Mouse (Mus musculus) intestine, embryonic 16.5 days (tissue): ENCODE data around the gene Cmtm2a. TPM values are rescaled to one million over a fixed set of nuclear protein-coding genes. Genes with fewer than 3 reads are reported as not detected.

ENCODE experiments used
- ATAC-seq: fragments of 200-750 bp; cut with Nextera tagmentation; 2 replicates; pipeline ENCODE4 v1.8.0; 2017; ENCODE audit warnings: moderate TSS enrichment, moderate library complexity
- H3K27ac ChIP-seq: fragments of 300-500 bp; sonication (generic); 2 replicates; pipeline ENCODE4 v1.5.1; 2014; ENCODE audit warnings: mild to moderate bottlenecking, low read length
- H3K27me3 ChIP-seq: fragments of 300-500 bp; sonication (generic); replicated peaks from 2 replicates; pipeline ENCODE4 v1.6.1; 2014; ENCODE audit warnings: low read length, control low read depth, mixed read lengths; ENCODE audit not compliant: control insufficient read depth, insufficient read depth
- H3K36me3 ChIP-seq: fragments of 300-500 bp; sonication (generic); 2 replicates; pipeline ENCODE4 v1.6.1; 2014; ENCODE audit warnings: low read length, control low read depth; ENCODE audit not compliant: control insufficient read depth, insufficient read depth
- H3K4me1 ChIP-seq: fragments of 300-500 bp; sonication (generic); 2 replicates; pipeline ENCODE4 v1.6.1; 2014; ENCODE audit warnings: low read length, control low read depth, mixed read lengths; ENCODE audit not compliant: control insufficient read depth, insufficient read depth
- H3K4me2 ChIP-seq: fragments of 300-500 bp; sonication (generic); 2 replicates; pipeline ENCODE4 v1.6.1; 2014; ENCODE audit warnings: low read depth, low read length, control low read depth
- H3K4me3 ChIP-seq: fragments of 300-500 bp; sonication (generic); 2 replicates; pipeline ENCODE4 v1.5.1; 2014; ENCODE audit warnings: mild to moderate bottlenecking, low read length
- H3K9ac ChIP-seq: fragments of 300-500 bp; sonication (generic); 2 replicates; pipeline ENCODE4 v1.6.1; 2014; ENCODE audit warnings: low read depth, low read length
- H3K9me3 ChIP-seq: fragments of 300-500 bp; sonication (generic); 2 replicates; pipeline ENCODE4 v1.6.1; 2016; ENCODE audit warnings: low read length, control low read depth; ENCODE audit not compliant: control insufficient read depth
- WGBS: fragments of 180-500 bp; shearing (Covaris S2); extraction: QIAGEN DNeasy Blood & Tissue Kit; methylation state at CpG from one replicate; pipeline ENCODE4 v1.1.7; 2014; 5-methylcytosine and 5-hydroxymethylcytosine counted together
- polyA plus RNA-seq: library from polyadenylated mRNA; unstranded; fragments of >200 nt; fragmentation: Nextera tagmentation; extraction: Ambion mirVana; gene quantifications from 2 replicates; pipeline ENCODE4 v1.2.1, GENCODE M21; 2015

The Cmtm2a gene
- polyA plus RNA-seq, 1 experiment from 2014 or later, result not detected

DNA sequence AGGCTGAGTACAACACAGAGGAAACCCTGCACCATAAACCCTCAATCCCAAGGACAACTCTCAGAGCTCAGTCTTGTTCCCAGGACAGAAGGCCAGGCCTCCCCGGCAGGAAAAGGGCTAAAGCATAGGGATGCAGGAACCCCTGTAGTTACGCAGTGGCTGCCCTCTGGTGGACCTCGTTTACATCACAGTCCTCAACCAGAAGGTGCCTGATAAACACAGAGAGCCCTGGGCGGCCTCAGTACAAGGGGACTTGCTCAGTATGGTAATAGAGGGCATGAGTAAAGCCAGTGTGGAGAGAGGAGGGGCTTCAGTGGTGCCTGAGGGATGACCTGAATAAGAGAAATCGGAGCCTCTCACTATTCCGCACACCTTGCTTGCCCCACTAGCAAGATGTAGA lies 58.4 kb downstream of the Cmtm2a start:
- H3K27ac ChIP-seq, result no peak overlapping the region
- H3K4me3 ChIP-seq, result no peak overlapping the region
- no peaks in the 10 kb centered on the region for H3K27me3 ChIP-seq
- no peaks in the 10 kb centered on the region for H3K9me3 ChIP-seq
- 58% methylated on average over 6 of the region's 6 CpGs for WGBS
- H3K36me3 ChIP-seq, result peaks cover 15% of the 10 kb centered on the region
- H3K4me2 ChIP-seq, result no peak overlapping the region
- peak; percentile 33; the same call in 1 of the 2 replicates for ATAC-seq
- H3K9ac ChIP-seq, result no peak overlapping the region
- no peaks in the 10 kb centered on the region for H3K4me1 ChIP-seq

DNA sequence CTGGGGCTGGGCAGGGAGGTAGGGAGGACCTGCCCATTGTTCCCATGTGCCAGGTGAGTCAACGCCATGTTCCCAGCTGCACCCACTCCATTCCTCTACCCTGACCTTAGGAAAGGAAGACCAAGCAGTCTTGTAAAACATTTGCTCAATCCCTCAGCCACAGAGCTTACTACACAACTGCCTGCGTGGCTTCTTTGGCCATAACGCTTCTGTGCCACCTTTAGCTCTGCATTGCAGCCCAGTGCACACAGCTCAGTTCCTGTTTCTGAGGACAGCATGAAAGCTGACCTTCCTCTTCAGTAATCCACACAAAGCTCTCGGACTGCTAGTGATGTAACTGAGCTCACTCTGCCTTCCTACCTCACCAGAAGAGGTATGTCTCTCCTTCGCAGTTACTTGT lies 60.1 kb downstream of the Cmtm2a start:
- H3K36me3 ChIP-seq, result peaks cover 13% of the 10 kb centered on the region

DNA sequence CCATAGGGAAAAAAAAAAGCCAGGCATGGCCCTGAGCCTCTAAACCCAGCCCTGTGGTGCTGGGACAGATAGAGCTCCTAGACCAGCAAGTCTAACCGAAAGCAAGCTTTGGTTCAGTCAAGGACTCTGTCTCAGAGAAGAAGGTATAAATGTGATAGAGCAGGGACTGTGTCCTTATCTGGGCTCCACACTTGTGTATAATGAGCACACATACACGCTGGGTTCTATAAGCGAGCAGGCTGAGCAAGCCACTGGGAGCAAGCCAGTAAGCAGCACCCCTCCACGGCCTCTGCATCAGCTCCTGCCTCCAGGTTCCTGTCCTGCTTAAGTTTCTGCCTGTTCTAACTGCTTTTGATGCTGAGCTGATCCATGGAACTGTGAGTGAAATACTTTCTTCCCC lies 60.9 kb downstream of the Cmtm2a start:
- no peak overlapping the region for H3K27ac ChIP-seq
- no peaks in the 10 kb centered on the region for H3K27me3 ChIP-seq
- no peak overlapping the region for H3K9ac ChIP-seq
- WGBS, result 96% methylated on average over 4 of the region's 4 CpGs
- H3K4me1 ChIP-seq, result no peaks in the 10 kb centered on the region
- H3K9me3 ChIP-seq, result no peaks in the 10 kb centered on the region
- no peak overlapping the region for H3K4me2 ChIP-seq
- no peak overlapping the region for H3K4me3 ChIP-seq
- no peak for ATAC-seq
- H3K36me3 ChIP-seq, result peaks cover 16% of the 10 kb centered on the region

More for the DNA sequence above, 60.1 kb downstream of the Cmtm2a start:
- no peak overlapping the region for H3K4me3 ChIP-seq
- ATAC-seq, result no peak
- no peak overlapping the region for H3K4me2 ChIP-seq
- no peaks in the 10 kb centered on the region for H3K27me3 ChIP-seq
- no peak overlapping the region for H3K27ac ChIP-seq
- no peaks in the 10 kb centered on the region for H3K9me3 ChIP-seq
- WGBS, result 95% methylated on average over 5 of the region's 5 CpGs
- H3K9ac ChIP-seq, result no peak overlapping the region
- H3K4me1 ChIP-seq, result no peaks in the 10 kb centered on the region

Other genes with a start within 250 kb of the Cmtm2a start
- 17.8 and 19.7 TPM in 2 replicates for gene Cdh5, start 191.6 kb downstream of the Cmtm2a start, polyA plus RNA-seq
- gene Bean1, start 122.7 kb downstream of the Cmtm2a start, polyA plus RNA-seq, result 0.82 and 1.1 TPM in 2 replicates
- 13.4 and 14.0 TPM in 2 replicates for gene Tk2, start 44.6 kb downstream of the Cmtm2a start, polyA plus RNA-seq
- gene Cklf, start 42.3 kb downstream of the Cmtm2a start, polyA plus RNA-seq, result 27.6 and 30.6 TPM in 2 replicates
- not detected in 2 replicates for gene Gm45711, start 16.9 kb upstream of the Cmtm2a start, polyA plus RNA-seq
- gene Cmtm1, start 17.0 kb upstream of the Cmtm2a start, polyA plus RNA-seq, result not detected in 2 replicates
- gene Gm11020, start 28.4 kb upstream of the Cmtm2a start, polyA plus RNA-seq, result not detected in 2 replicates
- gene Cmtm2b, start 29.0 kb upstream of the Cmtm2a start, polyA plus RNA-seq, result not detected in 2 replicates
- 98.2 and 105 TPM in 2 replicates for gene Cmtm3, start 46.2 kb upstream of the Cmtm2a start, polyA plus RNA-seq
- gene Cmtm4, start 102.6 kb upstream of the Cmtm2a start, polyA plus RNA-seq, result 4.2 and 5.1 TPM in 2 replicates
- 38.7 and 39.7 TPM in 2 replicates for gene Dync1li2, start 149.9 kb upstream of the Cmtm2a start, polyA plus RNA-seq
- gene Terb1, start 216.7 kb upstream of the Cmtm2a start, polyA plus RNA-seq, result 0.07 and 0.21 TPM in 2 replicates
- 61.2 and 71.3 TPM in 2 replicates for gene Nae1, start 241.5 kb upstream of the Cmtm2a start, polyA plus RNA-seq
- gene Car7, start 241.5 kb upstream of the Cmtm2a start, polyA plus RNA-seq, result 1.2 and 1.4 TPM in 2 replicates